Mouse (Mus musculus) spleen, adult 2 months (tissue): ENCODE data around the gene Slc6a2.

Experiments used
- CTCF ChIP-seq: fragments of 200-500 bp; IDR thresholded peaks from 2 replicates; pipeline ENCODE4 v1.5.1; 2011; ENCODE audit warnings: mild to moderate bottlenecking, inconsistent platforms; ENCODE audit not compliant: insufficient read depth, insufficient read length, insufficient replicate concordance; ENCODE audit errors: extremely low read depth
- POLR2A ChIP-seq: fragments of 200-500 bp; IDR thresholded peaks from 2 replicates; pipeline ENCODE4 v1.6.1; 2011; ENCODE audit warnings: low read depth, low read length, inconsistent platforms

DNA sequence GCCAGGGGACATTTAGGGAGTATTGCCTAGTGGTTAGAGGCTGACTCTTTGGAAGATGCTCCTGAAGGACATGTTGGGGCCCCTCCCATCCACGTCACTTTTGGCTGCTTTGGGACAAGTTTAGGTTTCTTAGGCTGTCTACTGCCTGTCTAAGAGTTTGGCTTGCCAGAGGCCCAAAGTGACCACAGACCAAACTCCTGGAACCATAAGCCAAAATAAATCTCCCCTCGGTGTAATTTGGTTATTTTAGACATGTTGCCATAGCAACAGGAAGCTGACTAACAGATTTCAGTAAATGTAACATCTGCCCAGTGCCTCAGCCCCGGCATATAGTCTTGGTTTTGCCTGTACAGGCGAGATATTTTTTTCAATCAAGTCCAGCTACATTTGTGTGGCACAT, 21.8 kb upstream of the Slc6a2 start:
- TF ChIP-seq CTCF: no peak
- no peak for TF ChIP-seq POLR2A
